Mouse (Mus musculus) C2C12 (cell line): ENCODE measurements at regions not wholly inside any gene's neighbourhood (a gene's known extent, or its start where the extent isn't known, plus 50 kb on each side); places are given as distances from the start of the nearest gene placed in this dataset.

Experiments
- H3K27me3 ChIP-seq: one replicate; pipeline ENCODE4 v1.6.1; 2011; ENCODE audit not compliant: control insufficient read depth, insufficient read depth, insufficient read length
- H3K36me3 ChIP-seq: one replicate; pipeline ENCODE4 v1.6.1; 2011; ENCODE audit not compliant: control insufficient read depth, insufficient read depth
- H3K4me3 ChIP-seq: one replicate; pipeline ENCODE4 v1.5.1; 2011; ENCODE audit warnings: mild to moderate bottlenecking, control low read depth; ENCODE audit not compliant: poor library complexity, insufficient read depth, severe bottlenecking
- H3K79me2 ChIP-seq: one replicate; pipeline ENCODE4 v1.6.1; 2011; ENCODE audit not compliant: control insufficient read depth, insufficient read depth
- H3K79me3 ChIP-seq: one replicate; pipeline ENCODE4 v1.6.1; 2011; ENCODE audit warnings: low read depth, control low read depth
- H3ac ChIP-seq: one replicate; pipeline ENCODE3; 2011; ENCODE audit warnings: low read depth; ENCODE audit not compliant: control insufficient read depth, insufficient read length
- CEBPB ChIP-seq: IDR thresholded peaks from one replicate; pipeline ENCODE4 v1.6.1; 2011; ENCODE audit warnings: low read depth, mild to moderate bottlenecking, control low read depth, moderate library complexity
- CTCF ChIP-seq: IDR thresholded peaks from one replicate; pipeline ENCODE4 v1.5.1; 2011; ENCODE audit not compliant: control insufficient read depth, insufficient read depth, insufficient read length
- FOSL1 ChIP-seq: IDR thresholded peaks from one replicate; pipeline ENCODE4 v1.8.0; 2011; ENCODE audit warnings: mild to moderate bottlenecking, low read length; ENCODE audit not compliant: poor library complexity, insufficient read depth, severe bottlenecking
- MAX ChIP-seq: IDR thresholded peaks from one replicate; pipeline ENCODE4 v1.6.1; 2011; ENCODE audit warnings: mild to moderate bottlenecking, control low read depth
- MYOD1 ChIP-seq: IDR thresholded peaks from one replicate; pipeline ENCODE4 v1.6.1; 2011; ENCODE audit warnings: low read depth; ENCODE audit not compliant: control insufficient read depth, insufficient read length
- MYOG ChIP-seq: IDR thresholded peaks from one replicate; pipeline ENCODE4 v1.6.1; 2011; ENCODE audit not compliant: control insufficient read depth, insufficient read length; ENCODE audit errors: extremely low read depth
- USF1 ChIP-seq: IDR thresholded peaks from one replicate; pipeline ENCODE4 v1.6.1; 2011; ENCODE audit warnings: low read depth, mild to moderate bottlenecking, control low read depth, moderate library complexity

DNA sequence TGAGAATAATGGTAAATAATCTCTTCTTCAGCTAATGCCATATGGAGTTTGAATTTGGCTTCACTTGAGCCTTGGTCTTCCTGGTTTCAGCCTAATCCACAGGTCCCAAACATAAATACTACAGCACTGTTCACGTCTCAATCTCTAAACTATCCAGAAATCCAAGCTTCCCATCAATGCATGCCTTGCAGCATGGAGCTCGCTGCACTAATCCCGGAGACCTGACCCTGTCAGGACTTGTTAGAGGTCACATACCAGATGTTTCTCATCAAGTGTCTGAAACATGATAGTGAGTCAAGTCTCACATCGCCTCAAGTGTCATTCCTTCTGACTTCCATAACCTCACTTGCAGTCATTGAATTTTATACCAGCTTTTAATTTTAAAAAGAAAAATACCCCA, 1082.9 kb upstream of the Cited2 start:
- no peaks in the 10 kb centered on the region for H3K27me3 ChIP-seq
- no peaks in the 10 kb centered on the region for H3K79me3 ChIP-seq
- no peak for TF ChIP-seq CTCF
- TF ChIP-seq CEBPB, result no peak
- TF ChIP-seq USF1, result no peak
- TF ChIP-seq MYOG, result no peak
- TF ChIP-seq FOSL1, result no peak
- no peak for TF ChIP-seq MYOD1
- no peak for TF ChIP-seq MAX
- no peaks in the 10 kb centered on the region for H3K36me3 ChIP-seq
- no peaks in the 10 kb centered on the region for H3K79me2 ChIP-seq
- no peak overlapping the region for H3ac ChIP-seq
- no peak overlapping the region for H3K4me3 ChIP-seq

- no peak for TF ChIP-seq MYOG
- no peak for TF ChIP-seq FOSL1
- TF ChIP-seq USF1, result no peak
- no peak for TF ChIP-seq MAX
- no peak for TF ChIP-seq CTCF
- no peak for TF ChIP-seq MYOD1
- no peak for TF ChIP-seq CEBPB
- Histone ChIP-seq H3ac (no peak overlapping the region), H3K79me3 (no peaks in the 10 kb centered on the region), H3K27me3 (no peaks in the 10 kb centered on the region), H3K36me3 (no peaks in the 10 kb centered on the region), H3K4me3 (no peak overlapping the region), H3K79me2 (no peaks in the 10 kb centered on the region)
Observed at GRCm38 (mm10) chr10:16650120-16650519, 1072.9 kb upstream of the Cited2 start.

DNA sequence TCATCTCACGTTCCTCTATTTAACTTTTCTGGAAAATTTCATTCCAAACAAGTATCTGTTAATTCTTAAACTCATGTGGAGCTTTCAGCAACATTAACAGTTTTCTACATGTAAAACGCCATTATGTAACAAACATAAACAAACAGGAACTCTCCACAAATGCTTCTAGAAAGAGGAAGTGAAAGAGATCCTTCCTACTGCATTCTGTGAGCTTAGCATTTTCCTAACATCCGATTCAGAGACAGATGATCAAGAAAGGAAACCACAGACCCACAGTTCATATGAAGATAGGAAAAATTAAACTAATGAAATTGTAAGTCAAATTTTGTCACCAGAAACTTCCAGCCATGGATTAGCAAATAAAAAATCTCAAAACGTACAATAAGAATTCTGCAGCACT, 1070.6 kb upstream of the Cited2 start:
- Histone ChIP-seq H3K79me2 (no peaks in the 10 kb centered on the region), H3K27me3 (no peaks in the 10 kb centered on the region), H3K79me3 (no peaks in the 10 kb centered on the region), H3ac (no peak overlapping the region), H3K4me3 (no peak overlapping the region), H3K36me3 (no peaks in the 10 kb centered on the region)
- TF ChIP-seq USF1 (no peak), MYOD1 (no peak), CTCF (no peak), FOSL1 (no peak), MAX (no peak), CEBPB (no peak)

DNA sequence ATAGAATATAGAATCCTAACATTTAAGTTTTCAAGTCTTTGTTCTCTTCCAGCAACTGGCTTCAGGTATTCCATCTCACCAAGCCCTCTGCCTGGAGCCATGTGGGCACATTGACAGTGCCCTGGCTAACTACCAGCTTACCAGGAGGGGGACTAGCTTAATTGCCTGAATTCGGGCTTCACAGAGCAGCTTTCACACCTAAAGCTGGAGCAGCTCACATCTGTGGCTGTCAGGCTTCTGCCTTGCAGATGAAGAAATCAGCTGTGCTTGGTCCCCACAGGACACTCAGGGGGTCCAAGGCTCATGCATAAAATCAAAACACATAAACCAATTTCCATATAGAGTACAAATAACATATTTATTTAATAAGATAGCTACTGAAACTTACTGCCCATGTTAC, 1058.5 kb upstream of the Cited2 start:
- no peaks in the 10 kb centered on the region for H3K27me3 ChIP-seq

GRCm38 (mm10) chr10:16670286-16670685, 1052.7 kb upstream of the Cited2 start:
- no peaks in the 10 kb centered on the region for H3K36me3 ChIP-seq
- H3K27me3 ChIP-seq, result no peaks in the 10 kb centered on the region
- no peaks in the 10 kb centered on the region for H3K79me2 ChIP-seq
- H3K79me3 ChIP-seq, result no peaks in the 10 kb centered on the region
- no peak for TF ChIP-seq CEBPB
- TF ChIP-seq MYOD1, result no peak
- no peak for TF ChIP-seq MAX
- no peak for TF ChIP-seq USF1
- TF ChIP-seq MYOG, result no peak
- TF ChIP-seq CTCF, result no peak
- TF ChIP-seq FOSL1, result no peak
- no peak overlapping the region for H3K4me3 ChIP-seq
- no peak overlapping the region for H3ac ChIP-seq

More for the DNA sequence above, 1058.5 kb upstream of the Cited2 start:
- no peak for TF ChIP-seq CEBPB
- TF ChIP-seq USF1, result no peak
- TF ChIP-seq MAX, result no peak
- TF ChIP-seq FOSL1, result no peak
- TF ChIP-seq MYOG, result no peak
- TF ChIP-seq MYOD1, result no peak
- TF ChIP-seq CTCF, result no peak
- H3K36me3 ChIP-seq, result no peaks in the 10 kb centered on the region
- no peaks in the 10 kb centered on the region for H3K79me3 ChIP-seq
- no peaks in the 10 kb centered on the region for H3K79me2 ChIP-seq
- no peak overlapping the region for H3K4me3 ChIP-seq
- no peak overlapping the region for H3ac ChIP-seq

DNA sequence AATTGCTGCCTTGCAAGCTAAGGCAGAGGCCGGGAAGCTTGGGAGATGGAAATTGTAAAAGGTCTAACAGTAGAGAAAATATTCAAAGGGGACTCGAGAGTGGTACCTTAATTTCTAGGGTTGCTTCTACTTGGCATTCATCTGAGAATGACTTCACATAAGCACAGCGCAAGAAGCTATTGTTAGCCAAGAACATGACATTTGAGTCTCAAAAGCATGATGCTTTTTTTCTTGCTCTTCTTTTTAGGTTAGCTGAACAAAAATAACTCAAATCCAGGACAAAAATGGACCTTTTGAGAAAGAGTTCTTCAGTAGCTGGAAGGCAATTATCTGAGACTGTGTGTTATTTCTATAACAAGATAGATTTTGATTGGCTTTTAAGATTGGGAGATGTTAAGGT, 1042.0 kb upstream of the Cited2 start:
- H3K79me2 ChIP-seq, result no peaks in the 10 kb centered on the region
- H3ac ChIP-seq, result no peak overlapping the region
- TF ChIP-seq CTCF, result no peak
- no peak for TF ChIP-seq USF1
- no peak for TF ChIP-seq FOSL1
- no peak for TF ChIP-seq MAX
- no peak for TF ChIP-seq CEBPB
- no peak for TF ChIP-seq MYOD1
- TF ChIP-seq MYOG, result no peak
- H3K79me3 ChIP-seq, result no peaks in the 10 kb centered on the region
- no peak overlapping the region for H3K4me3 ChIP-seq
- H3K36me3 ChIP-seq, result no peaks in the 10 kb centered on the region
- H3K27me3 ChIP-seq, result no peaks in the 10 kb centered on the region
